Mouse (Mus musculus): ENCODE data around the gene Slc25a27.

GRCm38 (mm10) chr17:43640825-43641224 is 26.2 kb downstream of the Slc25a27 start:
- TF ChIP-seq CTCF (IDR thresholded peaks at IDR 0.05; ENCODE audit: low read depth), result peak; percentile 20; the same call in 1 of the 2 replicates
- no peak for TF ChIP-seq EP300 (optimal IDR thresholded peaks at IDR 0.05)

Data from stomach, postnatal 0 days (tissue).